Mouse (Mus musculus) CD4-positive naive resting alpha-beta T cell, adult 57 days (primary cell): ENCODE results near the gene Trim39. TPM values are rescaled to one million over a fixed set of nuclear protein-coding genes. Genes with fewer than 3 reads are reported as not detected.

ENCODE experiments used
- total RNA-seq: library from RNA; stranded (reverse); gene quantifications from one replicate; pipeline ENCODE4 v1.2.4, GENCODE M21; 2023

The Trim39 gene
- total RNA-seq, result 85.3 TPM

GRCm38 (mm10) chr17:36271586-36272256, at the start of gene Trim39:
Gene Trim39 (minus strand): TSS chr17:36272247.

GRCm38 (mm10) chr17:36286390-36286789, 14.3 kb upstream of the Trim39 start, which contains the start of gene H2-M10.2:
Gene H2-M10.2 (minus strand): TSS chr17:36286490.

DNA sequence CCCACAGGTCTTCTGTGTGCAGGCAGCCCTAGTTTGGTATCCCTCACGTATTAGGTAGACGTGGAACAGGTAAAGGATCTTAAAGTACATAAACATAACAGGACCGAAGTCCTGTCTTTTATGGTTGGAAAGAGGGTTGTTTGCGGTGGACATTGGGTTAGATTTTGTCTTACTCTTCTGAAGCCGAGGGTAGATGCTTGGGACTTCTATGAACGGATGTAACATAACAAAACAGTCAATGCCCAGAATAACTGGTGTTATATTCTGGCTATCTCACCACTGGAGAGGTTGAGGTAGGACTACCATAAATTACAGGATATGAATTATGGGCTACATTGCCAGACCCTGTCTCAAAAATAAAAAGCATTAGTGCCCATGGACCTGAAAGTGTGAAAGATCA, 14.1 kb downstream of the Trim39 start, which contains the start of gene Rpp21:
Rpp21 (minus strand) TSS at position 101 of the 400 bp plus-strand sequence.

Other genes with a start within 250 kb of the Trim39 start
- 302 TPM for gene H2-T23, start 239.4 kb downstream of the Trim39 start, total RNA-seq
- gene H2-T22, start 229.5 kb downstream of the Trim39 start, total RNA-seq, result 187 TPM
- gene Gm6034, start 229.3 kb downstream of the Trim39 start, total RNA-seq, result 1.3 TPM
- gene Gm11127, start 213.9 kb downstream of the Trim39 start, total RNA-seq, result 87.5 TPM
- gene Gm19684, start 150.6 kb downstream of the Trim39 start, total RNA-seq, result 10.8 TPM
- gene Gm7030, start 142.8 kb downstream of the Trim39 start, total RNA-seq, result 15.3 TPM
- not detected for gene Gm8909, start 103.7 kb downstream of the Trim39 start, total RNA-seq
- 1.2 TPM for gene H2-T3, start 82.0 kb downstream of the Trim39 start, total RNA-seq
- 86.3 TPM for gene Rpp21, start 14.2 kb downstream of the Trim39 start, total RNA-seq
- gene H2-M10.2, start 14.2 kb upstream of the Trim39 start, total RNA-seq, result not detected
- gene H2-M10.1, start 53.9 kb upstream of the Trim39 start, total RNA-seq, result not detected
- not detected for gene H2-M10.3, start 96.2 kb upstream of the Trim39 start, total RNA-seq
- gene H2-M10.4, start 190.1 kb upstream of the Trim39 start, total RNA-seq, result not detected